Mouse (Mus musculus) heart, embryonic 16.5 days (tissue): ENCODE data around the gene Zmiz1. TPM values are rescaled to one million over a fixed set of nuclear protein-coding genes. Genes with fewer than 3 reads are reported as not detected.

ENCODE experiments used
- ATAC-seq: fragments of 200-750 bp; cut with Nextera tagmentation; replicated peaks from 2 replicates; pipeline ENCODE4 v1.8.0; 2017; ENCODE audit warnings: moderate number of reproducible peaks; ENCODE audit not compliant: insufficient read depth, low FRiP score; ENCODE audit errors: extremely low read depth
- H3K27ac ChIP-seq: fragments of 300-500 bp; sonication (generic); 2 replicates; pipeline ENCODE4 v1.5.1; 2014; ENCODE audit warnings: mild to moderate bottlenecking, low read length, control low read depth, moderate library complexity
- H3K27me3 ChIP-seq: fragments of 300-500 bp; sonication (generic); 2 replicates; pipeline ENCODE4 v1.6.1; 2014; ENCODE audit warnings: low read length, mixed read lengths; ENCODE audit not compliant: control insufficient read depth, insufficient read depth
- H3K36me3 ChIP-seq: fragments of 300-500 bp; sonication (generic); 2 replicates; pipeline ENCODE4 v1.6.1; 2014; ENCODE audit not compliant: control insufficient read depth, insufficient read depth
- H3K4me1 ChIP-seq: fragments of 300-500 bp; sonication (generic); 2 replicates; pipeline ENCODE4 v1.6.1; 2014; ENCODE audit warnings: low read length, mixed read lengths; ENCODE audit not compliant: control insufficient read depth, insufficient read depth
- H3K4me2 ChIP-seq: fragments of 300-500 bp; sonication (generic); 2 replicates; pipeline ENCODE4 v1.6.1; 2014; ENCODE audit warnings: low read depth, mild to moderate bottlenecking, control low read depth, low read length
- H3K4me3 ChIP-seq: fragments of 300-500 bp; sonication (generic); 2 replicates; pipeline ENCODE4 v1.5.1; 2014; ENCODE audit warnings: mild to moderate bottlenecking, control low read depth, low read length
- H3K9ac ChIP-seq: fragments of 300-500 bp; sonication (generic); 2 replicates; pipeline ENCODE4 v1.6.1; 2014; ENCODE audit warnings: low read length, control low read depth
- H3K9me3 ChIP-seq: fragments of 300-500 bp; sonication (generic); replicated peaks from 2 replicates; pipeline ENCODE4 v1.6.1; 2016; ENCODE audit warnings: low read length; ENCODE audit not compliant: control insufficient read depth
- WGBS: fragments of 180-500 bp; shearing (Covaris S2); extraction: QIAGEN DNeasy Blood & Tissue Kit; methylation state at CpG from one replicate; pipeline ENCODE4 v1.1.7; 2014; 5-methylcytosine and 5-hydroxymethylcytosine counted together
- polyA plus RNA-seq: library from polyadenylated mRNA; unstranded; fragments of >200 nt; fragmentation: Nextera tagmentation; extraction: Ambion mirVana; gene quantifications from 2 replicates; pipeline ENCODE4 v1.2.1, GENCODE M21; 2015

Gene Zmiz1
- polyA plus RNA-seq, 1 experiment from 2014 or later = 20.6 TPM

DNA sequence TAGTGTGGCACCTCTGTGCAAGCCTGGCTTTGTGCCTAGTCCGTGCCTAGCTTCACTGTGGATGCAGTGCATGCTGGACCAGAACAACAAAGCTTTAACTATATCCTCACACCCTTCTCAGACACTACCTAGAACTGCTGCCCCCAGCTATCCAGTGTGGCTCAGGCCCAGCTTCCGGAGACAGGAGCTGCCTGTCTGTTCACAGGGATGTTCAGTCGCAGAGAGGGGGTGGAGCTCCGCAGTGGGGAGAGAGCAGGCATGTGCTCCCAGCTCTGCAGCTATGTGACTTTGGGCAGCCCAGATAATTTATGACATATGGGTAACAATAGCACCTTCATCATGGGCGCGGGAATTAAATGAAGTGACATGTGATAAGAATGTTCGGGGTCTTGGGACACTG, 52.0 kb downstream of the Zmiz1 start:
- Histone ChIP-seq H3K4me1 (peaks cover 88% of the 10 kb centered on the region), H3K27ac (peak overlapping the region; percentile 67)
- WGBS = 31% methylated on average over 7 of the region's 7 CpGs

DNA sequence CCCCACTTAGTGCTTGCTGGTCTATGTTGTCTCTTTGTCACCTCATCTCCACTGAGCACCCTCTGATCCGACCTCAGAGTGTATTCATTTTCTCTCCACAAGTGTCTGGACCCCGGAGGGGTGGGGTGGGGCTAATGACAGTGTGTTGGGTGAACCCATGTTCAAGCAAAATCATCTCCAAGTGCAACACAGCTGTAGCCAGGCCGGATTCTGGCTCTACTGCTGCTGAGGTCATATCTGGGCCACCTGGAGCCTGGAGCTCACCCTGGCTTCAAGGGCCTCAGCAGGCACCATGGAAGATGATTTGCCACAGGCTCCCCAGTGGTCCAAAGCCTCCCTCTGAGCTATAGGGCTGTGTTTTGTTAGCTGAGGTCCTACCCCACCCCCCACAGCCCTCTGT, 52.6 kb downstream of the Zmiz1 start:
- Histone ChIP-seq H3K4me2 (no peak overlapping the region), H3K9ac (no peak overlapping the region), H3K27me3 (no peaks in the 10 kb centered on the region), H3K36me3 (no peaks in the 10 kb centered on the region), H3K27ac (peak overlapping the region; percentile 67), H3K4me1 (peaks cover 90% of the 10 kb centered on the region), H3K9me3 (no peaks in the 10 kb centered on the region), H3K4me3 (no peak overlapping the region)
- 37% methylated on average over 3 of the region's 3 CpGs for WGBS
- no peak for ATAC-seq

More for the DNA sequence above, 52.0 kb downstream of the Zmiz1 start:
- Histone ChIP-seq H3K36me3 (no peaks in the 10 kb centered on the region), H3K9ac (peak overlapping the region; percentile 18; the same call in 1 of the 2 replicates), H3K4me3 (no peak overlapping the region), H3K4me2 (no peak overlapping the region), H3K27me3 (no peaks in the 10 kb centered on the region), H3K9me3 (no peaks in the 10 kb centered on the region)
- no peak for ATAC-seq

DNA sequence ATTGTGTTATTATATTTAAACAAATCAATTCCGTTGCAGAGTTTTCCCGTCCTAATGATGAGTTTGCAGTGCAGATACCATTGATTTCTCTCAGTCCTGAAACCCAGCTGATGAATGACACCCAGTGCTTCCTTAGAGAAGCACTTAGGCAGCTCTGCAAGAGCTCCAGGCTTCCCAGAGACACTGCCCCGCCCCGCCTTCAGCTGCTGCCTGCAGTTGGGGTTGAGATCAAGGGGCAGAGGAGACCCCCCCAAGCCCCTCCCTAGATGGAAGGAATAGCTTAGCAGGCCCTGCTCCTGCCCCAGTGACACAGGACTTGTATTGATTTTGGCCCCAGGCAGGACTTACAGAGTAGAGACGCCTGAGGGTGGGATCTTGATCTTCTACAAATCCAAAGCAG, 53.0 kb downstream of the Zmiz1 start:
- Histone ChIP-seq H3K4me3 (no peak overlapping the region), H3K9ac (no peak overlapping the region), H3K4me2 (no peak overlapping the region), H3K4me1 (peaks cover 91% of the 10 kb centered on the region), H3K27ac (peak overlapping the region; percentile 67; the same call in 1 of the 2 replicates), H3K27me3 (no peaks in the 10 kb centered on the region), H3K36me3 (no peaks in the 10 kb centered on the region), H3K9me3 (no peaks in the 10 kb centered on the region)
- 42% methylated on average over 5 of the region's 5 CpGs for WGBS
- ATAC-seq = no peak

DNA sequence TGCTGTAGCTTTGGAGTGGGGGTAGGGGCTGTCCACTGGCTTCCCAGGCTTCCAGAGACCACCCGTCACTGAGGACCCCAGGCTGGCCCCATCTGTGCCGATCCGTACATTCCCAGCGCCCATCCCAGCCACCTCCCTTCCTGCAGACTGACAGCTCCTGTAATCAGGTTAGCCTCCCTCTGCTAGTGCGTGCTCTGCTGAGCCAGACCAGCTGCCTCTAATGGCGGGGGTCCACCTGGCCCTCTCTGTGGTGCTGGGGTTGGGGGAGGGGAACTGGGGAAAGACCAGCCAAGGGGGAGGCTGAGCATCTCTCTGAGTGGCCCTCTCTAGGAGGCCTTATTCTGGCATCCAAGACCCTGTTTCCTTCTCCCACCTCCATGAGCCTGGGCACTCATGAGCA, 53.8 kb downstream of the Zmiz1 start:
- Histone ChIP-seq H3K9me3 (no peaks in the 10 kb centered on the region), H3K27ac (peak overlapping the region; percentile 87), H3K4me2 (peak overlapping the region; percentile 23; the same call in 1 of the 2 replicates), H3K27me3 (no peaks in the 10 kb centered on the region), H3K4me3 (no peak overlapping the region), H3K36me3 (no peaks in the 10 kb centered on the region), H3K9ac (peak overlapping the region; percentile 8), H3K4me1 (peaks cover 97% of the 10 kb centered on the region)
- WGBS = 39% methylated on average over 6 of the region's 6 CpGs
- no peak for ATAC-seq

DNA sequence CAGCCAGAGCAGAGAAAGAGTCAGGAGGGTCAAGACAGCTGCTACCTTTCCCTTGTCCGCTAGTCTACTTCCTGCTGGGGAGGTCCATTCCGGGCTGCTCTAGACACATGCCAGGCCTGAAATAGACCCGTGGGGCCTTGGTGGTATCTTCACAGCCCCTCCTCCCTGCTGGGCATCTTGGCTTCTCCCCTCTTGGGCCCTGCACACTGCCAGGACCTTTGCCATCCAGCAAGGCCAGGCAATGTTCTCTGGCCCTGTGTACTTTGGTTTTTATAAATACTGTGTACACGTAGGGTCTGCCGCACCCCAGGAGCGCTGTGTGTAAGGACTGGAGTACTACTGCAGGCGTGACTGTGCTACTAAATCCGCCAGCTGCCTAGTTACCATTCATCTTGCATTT, 54.5 kb downstream of the Zmiz1 start:
- Histone ChIP-seq H3K9ac (peak overlapping the region; percentile 8), H3K4me2 (peak overlapping the region; percentile 23), H3K9me3 (no peaks in the 10 kb centered on the region), H3K27ac (peak overlapping the region; percentile 87), H3K27me3 (no peaks in the 10 kb centered on the region), H3K4me1 (peaks cover 92% of the 10 kb centered on the region), H3K36me3 (no peaks in the 10 kb centered on the region), H3K4me3 (no peak overlapping the region)
- WGBS = 49% methylated on average over 8 of the region's 8 CpGs
- ATAC-seq = peak; percentile 23; the same call in 1 of the 2 replicates

DNA sequence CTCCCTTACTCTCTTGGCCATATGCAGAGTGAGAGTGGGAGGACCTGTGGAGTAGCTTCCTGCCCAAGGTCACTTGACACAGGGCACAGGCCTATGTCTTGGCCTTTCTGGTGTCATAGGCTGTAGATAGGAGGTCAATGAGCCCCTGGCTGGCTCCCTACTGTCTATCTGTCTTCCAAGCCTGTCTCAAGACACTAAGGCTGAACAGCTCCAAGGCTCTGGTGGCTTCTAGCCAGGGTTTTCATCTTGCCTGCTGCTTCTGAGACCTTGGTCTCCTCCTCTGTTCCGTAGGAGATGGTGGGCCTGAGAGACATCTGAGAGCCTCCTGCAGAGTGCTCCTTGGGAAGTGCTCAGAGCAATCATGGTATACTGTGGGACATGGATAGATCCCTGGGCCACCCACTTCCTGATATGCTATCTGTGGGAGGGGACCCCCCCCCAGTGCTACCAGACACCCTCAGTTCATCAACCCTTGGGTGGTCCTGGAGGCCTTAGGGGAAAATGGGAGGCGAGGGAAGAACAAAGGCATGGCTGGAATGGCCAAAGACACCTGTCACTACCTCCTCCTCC, 56.0 kb downstream of the Zmiz1 start:
- Histone ChIP-seq H3K4me2 (no peak overlapping the region), H3K27me3 (no peaks in the 10 kb centered on the region), H3K9ac (no peak overlapping the region), H3K36me3 (no peaks in the 10 kb centered on the region), H3K4me1 (peaks cover 87% of the 10 kb centered on the region), H3K4me3 (no peak overlapping the region), H3K9me3 (no peaks in the 10 kb centered on the region), H3K27ac (peak overlapping the region; percentile 30; the same call in 1 of the 2 replicates)
- no peak for ATAC-seq
- WGBS = 63% methylated on average over 2 of the region's 2 CpGs

DNA sequence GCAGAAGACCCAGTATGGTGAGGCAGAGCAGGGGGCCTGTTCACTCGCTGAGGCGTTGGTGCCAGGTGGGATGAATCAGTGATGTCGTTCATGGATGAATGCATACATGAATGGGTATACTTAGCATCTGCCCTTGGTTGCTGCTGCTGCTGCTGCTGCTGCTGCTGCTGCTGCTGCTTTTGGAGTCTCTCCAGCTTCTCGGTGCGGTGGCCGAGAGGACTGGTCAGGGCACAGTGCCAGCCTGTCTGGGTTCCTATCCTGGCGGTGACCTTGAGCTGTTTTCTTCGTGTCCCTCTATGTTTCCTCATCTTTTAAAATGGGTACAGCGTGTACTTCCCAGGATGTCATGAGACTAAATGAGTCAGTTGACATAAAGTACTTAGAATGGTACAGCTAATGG, 56.9 kb downstream of the Zmiz1 start:
- 42% methylated on average over 9 of the region's 9 CpGs for WGBS
- no peak overlapping the region for H3K4me2 ChIP-seq

DNA sequence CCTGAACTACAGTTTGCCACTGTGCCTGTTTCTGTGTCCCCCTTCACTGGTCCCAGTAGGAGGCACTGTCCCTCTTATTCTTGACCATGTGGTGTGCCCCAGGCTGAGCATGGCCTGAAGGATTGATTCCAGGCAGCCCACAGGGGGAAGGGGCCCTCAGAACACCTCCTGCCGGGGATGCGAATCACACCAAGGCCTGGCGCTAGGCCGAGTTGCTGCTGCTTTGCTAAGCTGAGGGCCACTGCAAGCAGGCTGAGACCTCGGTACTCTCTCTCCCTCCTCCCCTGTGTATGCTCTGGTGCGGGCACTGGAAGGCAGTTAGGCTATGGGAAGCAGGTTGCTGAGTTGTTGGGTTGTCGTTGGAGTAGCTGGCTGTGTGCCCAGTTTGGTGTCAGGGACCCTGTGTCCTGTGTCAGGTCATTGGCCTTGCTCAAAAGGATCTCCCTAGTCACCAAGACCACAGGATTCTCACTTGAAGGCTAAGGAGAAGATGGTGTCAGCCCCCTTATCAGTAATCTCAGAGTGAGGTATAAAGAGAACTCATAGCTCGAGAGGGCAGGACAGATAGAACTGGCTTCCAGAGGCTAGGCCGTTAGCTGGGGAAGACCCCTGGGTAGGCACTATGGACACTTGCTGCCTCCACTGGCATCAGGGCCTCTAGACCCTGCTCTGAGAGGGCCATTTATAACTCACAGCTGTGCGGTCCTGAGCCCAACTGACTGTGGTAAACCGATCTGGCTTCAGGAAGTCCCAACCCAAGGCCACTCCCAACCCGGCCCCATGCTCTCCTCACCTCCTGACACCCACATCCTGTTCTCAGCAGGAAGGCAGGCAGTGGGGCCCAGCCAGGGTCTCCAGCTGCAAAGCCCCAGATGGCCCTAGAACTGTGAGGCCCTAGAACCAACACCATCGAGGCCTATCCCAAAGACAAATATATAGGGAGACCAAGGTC, 57.9 kb downstream of the Zmiz1 start:
- Histone ChIP-seq H3K4me1 (peaks cover 87% of the 10 kb centered on the region), H3K4me3 (no peak overlapping the region), H3K27me3 (no peaks in the 10 kb centered on the region), H3K9ac (peak overlapping the region; percentile 28), H3K9me3 (no peaks in the 10 kb centered on the region), H3K36me3 (no peaks in the 10 kb centered on the region), H3K27ac (peak overlapping the region; percentile 88), H3K4me2 (0 out of 2 replicates have a peak overlapping the region, but pooled peaks have one; percentile 6)
- peak; percentile 46 for ATAC-seq
- 11% methylated on average over 13 of the region's 13 CpGs for WGBS

More for the DNA sequence above, 56.9 kb downstream of the Zmiz1 start:
- peak overlapping the region; percentile 88 for H3K27ac ChIP-seq
- H3K9ac ChIP-seq = peak overlapping the region; percentile 28; the same call in 1 of the 2 replicates
- no peaks in the 10 kb centered on the region for H3K36me3 ChIP-seq
- no peak overlapping the region for H3K4me3 ChIP-seq
- peaks cover 87% of the 10 kb centered on the region for H3K4me1 ChIP-seq
- no peaks in the 10 kb centered on the region for H3K27me3 ChIP-seq
- H3K9me3 ChIP-seq = no peaks in the 10 kb centered on the region
- ATAC-seq = no peak

DNA sequence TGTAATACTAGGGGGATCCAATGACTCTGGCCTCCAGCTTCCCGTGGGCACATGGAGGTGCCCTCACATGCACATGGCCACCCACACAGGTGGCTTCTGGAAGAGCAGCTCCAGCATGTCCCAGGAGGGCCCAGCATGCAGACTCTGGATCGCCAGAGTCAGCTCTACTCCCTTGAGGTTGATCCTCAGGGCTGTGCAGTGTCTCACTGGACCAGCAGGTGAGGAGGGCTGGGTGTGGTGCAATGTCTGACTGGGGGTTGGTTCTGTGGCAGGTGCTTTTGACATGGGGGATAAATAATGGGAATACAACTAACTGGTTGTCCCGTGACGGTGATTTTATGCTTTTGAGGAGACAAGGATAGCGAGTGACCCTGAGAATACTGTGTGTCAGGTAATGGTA, 59.7 kb downstream of the Zmiz1 start:
- H3K4me3 ChIP-seq = no peak overlapping the region
- no peak overlapping the region for H3K27ac ChIP-seq
- H3K4me2 ChIP-seq = no peak overlapping the region
- 85% methylated on average over 5 of the region's 5 CpGs for WGBS
- no peak for ATAC-seq
- no peaks in the 10 kb centered on the region for H3K36me3 ChIP-seq
- no peak overlapping the region for H3K9ac ChIP-seq
- no peaks in the 10 kb centered on the region for H3K27me3 ChIP-seq
- H3K4me1 ChIP-seq = peaks cover 87% of the 10 kb centered on the region
- no peaks in the 10 kb centered on the region for H3K9me3 ChIP-seq
